Mouse (Mus musculus): ENCODE results near the gene Wfdc16.
"Not testable (repeated sequence)": the region's sequence is repeated elsewhere in the genome, so short reads cannot be mapped to it uniquely, and the experiment has no call there.

Wfdc16 gene

DNA sequence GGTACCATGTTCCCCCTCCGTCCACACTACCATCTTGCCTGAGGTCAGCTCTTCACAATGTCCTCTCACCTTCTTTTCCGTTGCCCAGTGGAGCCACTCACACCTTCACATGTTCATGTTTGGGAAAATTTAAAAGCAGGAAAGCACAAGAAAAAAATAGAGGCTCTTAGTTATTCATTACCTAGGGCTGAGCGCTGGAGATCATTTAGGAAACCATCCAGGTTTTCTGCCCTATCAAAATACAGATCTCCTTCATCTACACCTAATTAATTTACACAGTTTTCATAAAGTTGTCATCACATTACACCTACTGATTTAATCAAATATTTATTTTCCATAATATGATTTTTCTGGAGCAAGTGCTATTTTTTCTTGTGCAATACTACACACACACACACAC lies at the start of gene Wfdc16:
Gene Wfdc16, minus strand, starts transcription at position 101 of the 400 bp plus-strand sequence.
- DNase-seq (ENCODE audit: low spot score in 2 of 2) = no peak

DNA sequence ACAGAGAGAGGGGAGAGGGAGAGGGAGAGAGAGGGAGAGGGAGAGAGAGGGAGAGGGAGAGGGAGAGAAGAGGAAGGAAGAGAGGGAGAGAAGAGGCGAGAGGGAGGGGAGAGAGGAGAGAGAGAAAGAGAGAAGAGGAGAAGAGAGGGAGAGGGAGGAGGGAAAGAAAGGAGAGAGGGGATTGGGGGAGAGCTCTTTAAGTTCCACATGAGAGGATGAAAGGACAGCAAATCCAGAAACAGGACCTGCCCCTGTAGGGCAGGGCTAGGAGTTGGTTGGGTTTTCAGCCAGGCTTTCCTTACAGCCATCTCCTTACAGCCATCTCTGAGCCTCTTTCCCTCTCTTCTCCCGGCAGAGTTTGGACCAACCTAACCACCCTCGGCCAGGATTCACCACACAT lies 46.2 kb upstream of the Wfdc16 start, which contains the start of gene Wfdc13:
Gene Wfdc13, plus strand, starts transcription at position 301 of the 400 bp plus-strand sequence.
- no peak for DNase-seq (ENCODE audit: low spot score in 2 of 2)

DNA sequence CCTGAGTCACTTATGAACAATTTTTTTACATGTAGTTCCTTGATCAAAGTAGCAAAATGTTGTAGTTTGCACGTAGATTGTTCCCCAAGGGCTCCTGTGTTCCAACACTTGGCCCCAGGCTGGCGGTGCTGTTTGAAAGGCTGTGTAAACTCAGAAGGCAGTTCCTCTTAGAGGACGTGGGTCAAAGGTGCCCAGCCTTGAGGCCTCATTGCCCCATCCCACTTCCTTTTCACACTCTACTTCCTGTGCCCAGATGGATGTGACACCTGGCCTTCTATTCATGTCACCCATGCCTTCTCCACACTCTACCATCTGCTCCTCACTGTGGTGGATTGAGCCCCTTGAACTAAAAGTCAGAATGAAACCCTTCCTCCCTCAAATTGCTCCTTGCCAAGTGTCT lies 41.3 kb upstream of the Wfdc16 start:
- DNase-seq (ENCODE audit: low spot score in 2 of 2) = no peak

DNA sequence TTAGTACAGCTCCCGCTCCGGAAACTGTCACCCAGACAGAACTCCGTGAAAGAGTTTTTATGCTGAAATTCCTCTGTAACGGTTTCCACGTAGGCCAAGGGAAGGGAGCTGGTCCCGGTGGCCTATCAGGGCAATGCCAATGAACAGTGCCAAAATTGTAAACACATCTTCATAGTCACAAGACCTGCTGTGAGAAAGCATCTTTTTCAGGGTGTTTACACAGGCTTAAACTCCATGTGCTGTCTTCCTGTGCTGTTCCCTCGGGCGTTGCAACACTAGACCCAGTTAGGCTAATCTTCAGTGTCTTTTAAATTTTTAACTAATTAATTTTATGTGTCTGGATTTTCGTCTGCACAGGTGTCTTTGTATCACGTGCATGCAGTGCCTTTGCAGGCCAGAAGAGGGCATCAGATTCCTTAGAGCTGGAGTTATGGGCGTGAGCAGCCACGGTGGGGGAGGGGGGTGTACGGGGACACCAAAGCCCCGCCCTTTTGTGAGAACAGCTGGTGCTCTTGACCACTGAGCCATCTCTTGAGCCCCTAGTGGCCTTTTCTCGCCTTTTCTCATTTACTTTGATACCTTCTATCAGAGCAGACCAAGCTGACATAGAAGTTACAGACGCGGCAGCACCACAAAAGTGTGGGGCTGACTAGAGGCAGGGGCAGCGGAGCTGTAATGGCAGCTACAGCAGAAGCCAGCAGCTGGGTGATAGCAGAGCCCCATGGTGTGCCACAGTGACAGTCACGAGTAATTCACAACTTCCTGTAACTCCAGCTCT lies 40.4 kb upstream of the Wfdc16 start:
- DNase-seq (ENCODE audit: low spot score in 2 of 2) = peak; percentile 65 to 73

DNA sequence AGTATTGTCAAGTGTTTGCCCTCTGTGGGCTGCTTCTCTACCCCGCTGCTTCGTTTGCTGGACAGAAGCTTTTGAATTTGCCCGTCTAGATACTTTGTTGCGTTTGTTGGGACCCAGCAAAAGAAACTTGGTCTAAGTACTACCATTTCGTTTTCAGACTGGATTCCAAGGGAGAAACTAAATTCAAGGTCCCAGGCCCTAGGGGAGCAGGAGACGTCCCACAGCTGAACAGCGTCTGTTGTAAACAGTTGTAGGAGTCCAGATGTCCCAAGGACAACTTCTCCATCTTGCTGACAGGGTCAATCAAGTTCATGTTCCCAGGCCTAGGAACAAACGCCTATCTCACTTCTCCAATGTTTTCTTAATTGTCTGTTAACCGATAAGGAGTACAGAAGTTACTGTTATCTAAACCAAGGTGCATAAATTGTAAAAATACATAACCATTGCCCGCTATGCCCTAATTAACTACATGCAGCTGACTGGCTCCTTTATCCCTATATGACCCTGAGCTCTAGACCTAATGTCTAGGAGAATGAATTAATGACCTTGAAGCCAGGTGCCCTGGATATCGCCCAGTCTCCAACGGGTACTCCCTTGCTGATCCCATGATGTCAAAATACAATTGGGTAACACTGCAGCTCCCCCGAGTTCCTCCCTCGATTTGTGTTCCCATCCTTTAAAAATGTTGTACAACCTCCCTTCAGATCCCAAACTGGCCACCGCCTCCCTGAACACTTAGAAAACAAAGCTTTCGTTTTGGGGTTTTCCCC lies 38.5 kb upstream of the Wfdc16 start:
- DNase-seq (ENCODE audit: low spot score in 2 of 2) = no peak

DNA sequence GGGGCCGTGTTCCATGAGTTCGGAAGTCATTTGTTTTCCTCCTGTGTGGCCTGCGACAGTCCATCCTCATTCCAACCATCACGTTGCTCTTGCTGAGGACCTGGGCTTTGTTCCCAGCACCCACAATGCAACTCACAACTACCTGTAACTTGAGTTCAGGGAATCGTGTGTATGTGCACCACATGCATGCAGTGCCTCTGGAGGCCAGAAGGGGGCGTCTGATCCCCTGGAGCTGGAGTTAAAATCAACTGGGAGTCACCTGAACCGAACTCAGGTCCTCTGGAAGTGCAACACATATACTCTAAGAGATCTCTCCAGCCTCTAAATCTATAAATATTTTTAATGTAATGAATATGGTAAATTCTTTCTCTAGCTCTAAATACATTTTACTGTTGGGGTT lies 37.5 kb upstream of the Wfdc16 start:
- no peak for DNase-seq (ENCODE audit: low spot score in 2 of 2)

DNA sequence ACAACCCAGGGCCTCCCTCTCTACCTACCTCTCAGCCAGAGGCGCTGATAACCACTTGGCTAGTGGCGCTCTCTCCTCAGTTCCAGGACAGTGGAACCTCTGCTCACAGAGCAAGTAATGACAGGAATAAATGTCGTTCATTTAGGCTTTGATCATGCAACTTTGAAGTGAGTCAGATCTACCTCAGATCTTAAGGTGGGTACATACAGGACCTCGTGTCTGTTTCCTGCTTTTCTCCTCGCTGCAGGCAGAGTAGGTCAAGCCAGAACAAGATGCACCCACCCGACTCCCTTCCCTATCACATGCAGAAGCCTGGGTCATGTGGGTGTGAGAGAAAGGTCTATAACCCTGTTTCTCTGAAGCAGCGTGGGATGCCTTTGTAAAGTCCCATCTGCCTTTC lies 35.4 kb upstream of the Wfdc16 start, which contains the start of gene Wfdc11:
Gene Wfdc11, minus strand, starts transcription at position 101 of the 400 bp plus-strand sequence.
- peak; percentile 5 to 10 for DNase-seq (ENCODE audit: low spot score in 2 of 2)

DNA sequence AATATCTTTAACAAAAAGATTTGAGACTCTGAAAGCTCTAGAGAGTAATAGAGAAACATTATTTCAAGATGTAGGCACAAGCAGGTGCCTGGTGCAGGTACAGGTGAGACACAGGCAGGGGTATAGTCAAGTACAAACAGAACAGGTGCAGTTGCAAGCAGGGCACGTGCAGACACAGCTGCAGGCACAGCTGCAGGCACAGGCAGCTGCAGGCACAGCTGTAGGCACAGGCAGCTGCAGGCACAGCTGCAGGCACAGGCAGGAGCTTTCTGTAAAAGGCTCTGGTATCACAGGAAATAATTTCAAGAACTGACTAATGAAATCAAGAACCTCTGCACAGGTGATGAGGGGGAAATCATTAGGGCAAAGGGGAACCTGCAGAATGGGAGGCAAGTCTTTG lies 32.3 kb upstream of the Wfdc16 start:
- DNase-seq (ENCODE audit: low spot score in 2 of 2) = no peak

DNA sequence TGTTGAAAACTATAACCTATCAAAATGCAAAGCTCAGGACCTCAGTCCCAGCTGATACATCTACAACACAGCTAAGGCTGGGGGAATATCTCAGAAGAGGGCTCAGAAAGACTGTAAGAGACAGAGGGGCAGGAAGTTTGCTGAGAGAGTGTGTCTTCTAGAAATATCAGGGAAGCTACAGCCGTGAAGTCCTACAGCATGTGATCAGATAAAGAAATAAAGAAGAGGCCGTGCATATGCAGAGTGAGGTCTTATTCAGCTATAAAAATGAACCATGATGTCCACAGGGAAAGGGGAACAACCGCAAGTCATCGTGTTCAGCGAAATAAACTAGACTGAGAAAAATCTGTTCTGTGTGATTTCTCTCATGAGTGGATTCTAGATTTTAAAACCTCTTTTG lies 31.7 kb upstream of the Wfdc16 start:
- DNase-seq (ENCODE audit: low spot score in 2 of 2) = no peak

DNA sequence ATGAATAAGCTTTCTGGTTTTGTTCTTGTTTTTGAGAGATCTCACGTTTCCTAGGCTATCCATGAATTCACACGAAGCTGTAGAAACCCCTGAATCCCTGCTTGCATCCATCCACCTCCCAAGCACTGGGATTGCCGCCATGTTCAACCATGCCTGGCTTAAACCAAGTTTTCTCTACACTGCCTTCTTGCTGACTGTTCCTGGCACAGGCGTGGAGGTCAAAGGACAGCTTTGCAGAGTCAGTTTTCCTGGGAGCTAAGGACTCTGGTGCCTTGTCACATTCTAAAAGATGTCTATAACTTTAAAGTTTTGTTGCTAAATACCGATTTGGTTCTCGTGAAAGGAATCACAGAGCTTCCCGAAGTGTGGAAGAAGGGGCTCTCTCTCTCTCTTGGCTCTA lies 26.3 kb upstream of the Wfdc16 start:
- no peak for DNase-seq (ENCODE audit: low spot score in 2 of 2)

DNA sequence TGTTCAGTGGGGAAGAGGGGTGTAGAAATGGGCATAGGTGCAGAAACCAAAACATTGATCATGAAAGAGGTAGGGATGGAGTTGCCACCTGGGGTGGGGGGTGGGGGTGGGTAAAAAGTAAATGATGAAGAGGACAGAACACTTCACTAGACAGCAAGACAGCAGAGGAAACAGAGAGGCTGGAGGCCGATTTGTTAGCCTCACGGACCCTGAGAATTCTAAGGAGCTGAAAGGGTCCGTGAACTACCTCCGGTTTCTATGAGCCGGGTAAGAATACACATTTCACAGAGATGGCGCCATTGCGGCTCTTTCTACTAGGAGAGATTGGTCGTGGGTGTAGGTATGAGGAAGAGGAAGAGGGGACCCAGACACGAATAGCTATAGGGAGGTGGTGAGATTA lies 17.9 kb upstream of the Wfdc16 start, which contains the start of gene Wfdc9:
Gene Wfdc9, minus strand, starts transcription at position 101 of the 400 bp plus-strand sequence.
- no peak for DNase-seq (ENCODE audit: low spot score in 2 of 2)

DNA sequence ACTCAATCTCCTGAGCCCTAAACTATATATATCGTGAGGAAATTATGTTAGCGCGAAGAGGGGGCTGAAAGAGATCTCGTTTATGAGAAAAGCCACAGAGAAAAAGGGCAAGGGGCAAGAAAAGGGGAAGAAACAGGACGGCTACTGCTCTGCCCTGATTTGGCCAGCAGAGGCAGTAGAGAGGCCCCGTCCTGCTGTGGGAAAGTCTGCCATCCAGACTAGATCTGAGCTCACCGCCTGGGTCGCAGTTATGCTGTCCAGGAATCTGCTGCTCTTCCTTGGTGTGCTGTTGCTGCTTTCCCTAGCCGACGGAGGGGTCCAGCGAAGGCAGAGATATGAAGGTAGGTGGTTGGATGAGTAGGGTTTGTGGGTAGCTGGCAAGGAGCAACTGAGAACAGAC lies 17.3 kb upstream of the Wfdc16 start, which contains the start of gene Wfdc10:
Gene Wfdc10, plus strand, starts transcription at position 189 of the 400 bp plus-strand sequence.
- no peak for DNase-seq (ENCODE audit: low spot score in 2 of 2)

DNA sequence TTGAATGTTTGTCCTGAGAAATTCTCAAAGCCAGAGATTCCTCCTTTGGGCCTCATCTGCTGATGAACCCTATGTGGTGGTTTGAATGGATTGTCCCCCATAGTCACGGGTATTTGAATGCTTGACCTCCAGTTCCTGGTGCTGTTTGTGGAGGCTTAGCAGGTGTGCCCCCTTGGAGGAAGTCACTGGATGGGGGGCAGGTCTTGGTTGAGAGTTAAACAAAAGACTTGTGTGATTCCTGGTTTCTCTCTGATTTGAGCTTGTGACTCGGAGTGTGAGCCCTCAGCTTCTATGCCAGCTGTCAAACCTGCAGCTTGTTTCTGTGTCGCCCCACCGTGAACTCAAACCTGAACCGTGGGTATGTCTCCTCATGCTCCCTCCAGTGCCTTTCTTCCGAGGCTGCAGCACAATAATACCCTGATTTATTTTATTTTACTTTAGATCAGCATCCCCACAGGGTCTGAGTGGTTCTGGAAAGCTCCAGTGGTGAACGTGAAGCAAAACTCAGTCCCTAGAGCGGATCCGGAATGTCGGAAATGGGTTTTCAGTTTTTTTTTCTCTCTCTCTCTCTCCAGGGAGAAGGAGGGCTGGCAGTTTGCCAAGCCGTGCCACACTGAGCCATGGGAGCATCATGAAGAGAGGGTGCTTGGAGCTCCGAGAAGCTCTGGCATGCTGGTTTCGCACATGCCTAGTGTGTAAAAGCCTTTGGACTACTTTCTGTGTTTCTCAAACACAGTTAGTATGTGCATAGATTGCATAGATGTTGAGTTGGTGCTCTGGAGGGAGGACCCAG lies 3.5 kb upstream of the Wfdc16 start:
- peak in 1 of 2 experiments; percentile 12 for DNase-seq (ENCODE audit: low spot score in 2 of 2)

DNA sequence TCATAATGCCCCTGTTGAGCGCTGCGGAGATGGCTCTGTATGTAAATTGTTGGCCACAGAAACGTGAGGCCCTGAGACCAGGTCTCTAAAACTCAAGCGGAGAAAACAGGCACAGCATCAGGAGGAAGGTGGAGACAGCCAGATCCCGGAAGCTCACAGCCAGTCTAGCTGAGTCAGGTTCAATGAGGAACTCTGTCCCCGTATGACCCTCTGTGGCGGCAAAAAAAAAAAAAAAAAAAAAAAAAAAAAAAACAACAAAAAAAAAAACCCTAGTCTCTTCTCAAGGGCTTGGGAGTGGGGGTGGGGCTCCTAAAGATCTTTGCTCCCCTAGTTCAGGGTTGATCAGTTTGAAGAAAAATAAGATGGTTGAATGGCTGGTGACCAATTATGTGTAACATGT lies 2.5 kb upstream of the Wfdc16 start:
- no peak for DNase-seq (ENCODE audit: low spot score in 2 of 2)

DNA sequence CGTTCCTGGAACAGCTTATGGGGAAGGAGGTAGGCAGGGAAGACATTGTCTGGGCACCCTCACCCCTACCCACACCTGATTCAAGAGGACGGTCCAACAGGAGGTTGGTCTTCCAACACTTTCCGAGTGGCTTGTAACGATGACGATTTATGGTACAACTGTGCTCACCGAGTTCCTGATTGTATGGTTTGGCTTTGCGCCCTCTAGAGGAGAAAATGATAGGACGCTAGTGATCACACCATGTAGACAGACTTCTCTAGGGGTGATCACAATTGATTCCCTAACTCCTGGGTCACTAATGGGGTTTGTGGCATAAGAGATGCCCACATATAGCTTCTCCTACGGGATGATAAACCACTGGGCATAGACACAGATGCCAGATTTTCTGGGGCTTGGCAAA lies 3.3 kb downstream of the Wfdc16 start:
- DNase-seq (ENCODE audit: low spot score in 2 of 2) = no peak

DNA sequence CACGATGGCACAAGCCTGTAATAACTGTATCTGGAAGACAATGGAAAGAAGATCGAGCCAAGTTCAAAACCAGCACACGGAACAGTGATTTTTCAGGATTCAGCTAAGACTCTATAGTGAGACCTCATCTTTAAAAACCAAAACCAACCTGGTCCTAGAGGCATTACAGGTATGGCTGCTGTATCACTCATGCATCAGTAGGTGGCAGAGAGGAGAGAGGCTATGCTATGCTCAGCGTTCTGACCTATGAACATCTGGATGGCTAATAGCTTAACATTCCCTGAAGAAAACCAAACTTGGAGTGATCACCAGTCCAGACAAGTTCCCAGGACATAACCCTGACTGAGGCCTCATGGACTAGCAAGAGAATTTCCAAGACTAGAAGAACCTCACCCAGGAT lies 16.8 kb downstream of the Wfdc16 start:
- no peak for DNase-seq (ENCODE audit: low spot score in 2 of 2)

DNA sequence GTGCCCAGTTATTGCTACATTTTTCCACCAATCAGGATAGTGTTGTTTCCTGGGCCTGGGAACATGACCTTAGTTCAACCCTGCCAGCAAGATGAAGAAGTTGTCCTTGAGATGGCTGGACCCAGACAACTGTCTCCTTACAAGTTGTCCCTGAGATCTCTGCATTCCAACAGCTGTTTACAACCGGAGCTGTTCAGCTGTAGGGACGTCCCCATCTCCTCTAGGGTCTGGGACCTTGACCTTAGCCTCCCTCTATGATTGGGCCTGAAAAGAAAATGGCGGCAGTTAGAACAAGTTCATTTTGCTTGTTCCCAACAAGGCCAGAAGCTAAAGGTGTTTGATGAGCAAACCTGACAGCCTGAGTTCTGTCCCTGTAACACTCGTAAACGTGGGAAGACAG lies 19.5 kb downstream of the Wfdc16 start:
- no peak for DNase-seq (ENCODE audit: low spot score in 2 of 2)

DNA sequence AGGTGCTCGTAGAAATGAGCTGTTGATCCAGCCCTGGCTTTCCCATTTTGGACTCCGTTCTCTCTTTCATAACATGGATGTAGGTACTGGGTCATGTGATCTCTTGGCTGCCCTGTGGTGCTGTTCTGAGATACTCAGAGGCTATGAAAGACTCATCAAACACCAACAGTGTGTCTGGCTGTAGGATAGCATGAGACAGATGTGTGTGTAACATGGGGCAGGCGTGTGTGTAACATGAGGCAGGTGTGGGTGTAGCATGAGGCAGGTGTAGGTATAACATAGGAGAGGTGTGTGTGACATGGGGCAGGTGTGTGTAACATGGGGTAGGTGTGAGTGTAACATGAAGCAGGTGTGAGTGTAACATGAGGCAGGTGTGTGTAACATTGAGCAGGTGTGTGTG lies 23.2 kb downstream of the Wfdc16 start:
- no peak for DNase-seq (ENCODE audit: low spot score in 2 of 2)

DNA sequence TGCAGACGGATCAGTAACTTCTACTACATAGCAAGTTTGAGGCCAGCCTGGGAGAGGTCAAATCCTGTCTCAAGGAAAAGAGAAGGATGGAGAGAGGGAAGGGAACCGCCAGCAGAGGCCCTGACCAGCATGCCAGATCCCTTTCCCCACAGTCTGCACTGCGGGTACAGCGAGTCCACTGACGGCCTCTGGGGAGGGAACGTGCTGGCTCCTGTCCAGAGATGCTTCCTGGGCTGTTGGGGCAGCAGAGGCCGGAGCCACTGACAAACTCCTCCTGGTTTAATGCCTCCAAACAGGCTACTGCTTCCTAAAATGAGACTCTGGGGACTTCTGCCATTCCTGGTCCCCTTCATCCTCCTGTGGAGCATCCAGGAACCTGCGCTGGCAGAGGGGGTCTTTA lies 25.1 kb downstream of the Wfdc16 start, which contains the start of the genes Wfdc6b and Wfdc8:
Gene Wfdc6b, plus strand, starts transcription at position 52 of the 400 bp plus-strand sequence.
Gene Wfdc8, minus strand, starts transcription at position 156 of the 400 bp plus-strand sequence.
- not testable (repeated sequence) for DNase-seq (ENCODE audit: low spot score in 2 of 2)

DNA sequence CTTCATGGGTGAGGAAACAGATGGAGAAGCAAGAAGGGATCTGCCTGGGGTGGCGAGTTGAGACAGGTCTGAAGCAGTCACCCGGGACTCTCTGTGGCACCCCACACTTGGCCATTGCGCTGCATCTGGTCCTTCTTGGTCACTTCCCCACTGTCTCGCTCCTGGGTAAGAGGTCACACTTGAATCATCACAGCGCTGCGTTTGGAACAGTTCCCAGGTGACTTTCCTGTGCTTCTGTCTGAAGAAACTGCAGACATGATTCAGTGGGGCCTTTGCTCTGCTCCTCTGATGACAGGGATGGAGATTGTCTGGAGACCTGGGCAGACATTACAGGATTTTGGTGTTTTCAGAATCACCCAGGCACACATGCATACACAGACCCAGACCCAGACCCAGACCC lies 29.8 kb downstream of the Wfdc16 start:
- no peak for DNase-seq (ENCODE audit: low spot score in 2 of 2)

DNA sequence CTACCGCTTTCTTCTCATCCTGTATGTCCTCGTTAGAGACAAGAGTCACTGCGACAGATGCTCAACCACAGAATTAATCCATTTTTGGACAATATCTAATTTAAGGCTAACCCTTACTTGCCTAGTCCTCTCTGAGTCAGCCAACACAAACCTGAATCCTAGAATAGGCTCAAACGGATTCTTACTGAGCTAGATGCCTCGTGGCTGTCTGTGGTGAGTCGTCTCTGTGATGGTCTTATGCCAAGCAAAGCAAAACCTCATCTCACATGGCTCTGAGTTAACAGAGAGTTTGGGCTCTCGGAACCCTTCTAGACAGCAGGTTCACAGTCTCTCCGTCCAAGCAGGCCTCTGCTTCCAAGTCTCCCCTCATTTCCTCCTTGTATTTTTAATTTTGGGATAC lies 34.2 kb downstream of the Wfdc16 start:
- peak; percentile 6 to 23 for DNase-seq (ENCODE audit: low spot score in 2 of 2)

DNA sequence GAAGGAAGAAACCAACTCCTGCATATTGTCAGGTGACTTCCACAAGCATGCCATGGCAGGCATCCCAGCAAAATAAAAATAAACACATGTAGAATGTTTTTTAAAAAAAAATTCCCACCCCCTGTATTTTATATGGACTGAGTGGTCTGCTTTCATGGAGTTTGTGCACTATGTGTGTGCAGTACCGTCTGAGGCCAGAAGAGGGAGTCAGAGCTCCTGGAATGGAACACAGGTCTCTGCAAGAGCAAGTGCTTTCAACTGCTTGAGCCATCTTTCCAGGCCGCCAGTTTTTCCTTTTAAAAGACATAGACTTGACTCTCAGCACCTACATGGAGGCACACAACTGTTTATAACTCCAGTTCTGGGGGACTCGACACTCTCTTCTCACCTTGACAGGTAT lies 35.1 kb downstream of the Wfdc16 start:
- DNase-seq (ENCODE audit: low spot score in 2 of 2) = no peak

All from right cerebral cortex, adult 2 months (tissue).